Mouse (Mus musculus): ENCODE measurements around the gene Sh2b1. TPM values are rescaled to one million over a fixed set of nuclear protein-coding genes. Genes with fewer than 3 reads are reported as not detected.
A peak's percentile ranks its signal among the peaks of the same experiment; 100 is the strongest.

Sh2b1 gene
- polyA plus RNA-seq, 1 experiment: 60.5 TPM

- no peak for DNase-seq (ENCODE audit: extremely low spot score in 1 of 2, low spot score in 1 of 2)
Measured at GRCm38 (mm10) chr7:126481699-126482098, 6.5 kb upstream of the Sh2b1 start.

DNA sequence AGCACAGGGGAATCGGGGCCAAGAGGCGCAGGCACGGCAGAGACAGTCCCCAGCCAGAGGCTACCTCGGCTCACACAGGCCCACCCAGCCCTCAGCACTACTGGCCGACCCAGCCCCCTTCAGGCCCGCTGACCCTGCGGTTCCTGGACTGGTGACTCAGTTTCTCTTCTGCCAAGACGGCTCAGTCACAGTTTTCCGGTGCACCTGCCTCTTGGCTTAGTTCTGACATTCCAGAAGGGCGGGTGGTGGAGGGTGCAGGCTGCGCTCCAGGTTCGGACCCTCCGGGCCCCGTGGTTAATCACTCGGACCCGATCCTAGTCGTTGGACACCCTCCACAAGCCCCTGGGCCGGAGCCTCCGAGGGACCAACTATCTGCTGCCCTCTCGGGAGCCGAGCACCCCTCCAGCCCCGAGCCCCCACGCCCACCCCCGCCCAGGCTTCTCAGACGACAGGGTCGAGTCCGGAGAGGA lies 703 bp downstream of the Sh2b1 start:
- DNase-seq (ENCODE audit: extremely low spot score in 1 of 2, low spot score in 1 of 2): no peak

DNA sequence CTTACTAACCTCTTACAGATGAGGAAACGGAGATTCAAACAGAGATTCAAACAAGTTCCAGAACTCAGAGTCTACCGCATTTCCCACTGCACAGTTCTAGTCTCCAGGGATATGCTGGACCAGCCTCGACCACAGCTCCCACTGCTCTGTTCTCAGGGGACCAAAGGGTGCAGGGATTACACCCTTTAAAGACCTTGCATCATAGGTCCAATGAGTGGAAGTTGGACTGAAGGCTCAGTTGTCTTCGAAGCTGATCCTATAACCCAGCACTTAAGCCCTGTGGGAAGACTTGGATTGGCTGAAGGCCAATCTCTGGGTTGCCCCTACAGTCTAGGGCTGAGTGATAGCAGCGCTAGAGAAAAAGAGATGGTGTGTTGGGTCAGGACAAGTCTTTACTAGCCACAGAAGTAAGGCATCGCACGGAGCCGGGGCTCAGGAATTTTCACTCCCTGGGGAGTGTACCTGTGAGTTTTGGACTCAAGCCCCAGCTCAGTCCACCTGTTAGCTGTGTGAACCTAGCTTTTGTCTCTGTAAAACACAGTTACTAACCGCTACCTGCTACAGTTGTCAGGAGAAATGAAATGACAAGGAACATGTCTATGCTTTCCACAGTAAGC lies 1.6 kb downstream of the Sh2b1 start:
- DNase-seq (ENCODE audit: extremely low spot score in 1 of 2, low spot score in 1 of 2): no peak

GRCm38 (mm10) chr7:126472713-126473112 lies 2.5 kb downstream of the Sh2b1 start:
- no peak for DNase-seq (ENCODE audit: extremely low spot score in 1 of 2, low spot score in 1 of 2)

GRCm38 (mm10) chr7:126472306-126472705 lies 2.9 kb downstream of the Sh2b1 start:
- DNase-seq (ENCODE audit: extremely low spot score in 1 of 2, low spot score in 1 of 2): no peak

- no peak for DNase-seq (ENCODE audit: extremely low spot score in 1 of 2, low spot score in 1 of 2)
Measured at GRCm38 (mm10) chr7:126471853-126472252, 3.4 kb downstream of the Sh2b1 start.

DNA sequence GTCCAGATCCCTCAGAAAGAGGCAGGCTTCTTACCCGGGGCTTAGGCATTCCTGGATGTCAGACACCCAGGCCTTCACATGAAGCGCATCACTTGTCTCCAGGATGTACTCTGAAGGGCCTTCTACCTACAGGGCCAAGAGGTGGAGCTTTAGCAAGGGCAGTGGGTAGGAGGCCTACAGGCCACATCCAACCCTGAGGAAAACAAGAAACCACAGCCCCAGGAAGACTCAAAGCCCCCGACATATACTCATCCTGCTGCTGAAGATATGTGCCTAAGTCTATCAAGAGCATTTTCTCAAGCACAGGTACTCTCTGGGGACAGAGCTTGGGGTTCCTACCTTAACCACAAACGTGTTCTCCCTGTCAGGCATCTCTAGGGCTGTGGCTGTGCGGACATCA lies 3.9 kb downstream of the Sh2b1 start:
- no peak for DNase-seq (ENCODE audit: extremely low spot score in 1 of 2, low spot score in 1 of 2)

- DNase-seq (ENCODE audit: extremely low spot score in 1 of 2, low spot score in 1 of 2): no peak
Measured at GRCm38 (mm10) chr7:126470077-126470476, 5.1 kb downstream of the Sh2b1 start.

- no peak for DNase-seq (ENCODE audit: extremely low spot score in 1 of 2, low spot score in 1 of 2)
Measured at GRCm38 (mm10) chr7:126467834-126468627, 7.2 kb downstream of the Sh2b1 start.

- peak in 1 of 2 experiments; percentile 33 for DNase-seq (ENCODE audit: extremely low spot score in 1 of 2, low spot score in 1 of 2)
Measured at GRCm38 (mm10) chr7:126467271-126467670, 8.0 kb downstream of the Sh2b1 start.

DNA sequence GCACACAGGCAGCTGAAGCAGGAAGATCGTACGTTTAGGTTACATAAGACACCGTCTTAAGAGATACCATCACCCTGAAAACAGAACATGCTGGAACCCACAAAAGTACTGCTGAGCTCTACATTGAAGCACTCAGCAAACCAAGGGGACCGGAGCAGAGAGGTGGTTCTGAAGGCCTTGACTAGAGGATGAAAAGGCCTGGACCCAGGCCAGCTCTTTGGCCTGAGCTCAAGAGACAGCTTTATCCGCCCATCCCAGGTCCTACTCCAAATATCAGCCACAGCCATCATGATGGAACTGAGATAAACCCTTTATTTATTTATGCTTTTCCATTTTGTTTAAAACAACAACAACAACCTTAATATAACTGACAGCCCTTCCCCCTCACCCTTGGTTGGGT lies 8.5 kb downstream of the Sh2b1 start:
- no peak for DNase-seq (ENCODE audit: extremely low spot score in 1 of 2, low spot score in 1 of 2)

DNA sequence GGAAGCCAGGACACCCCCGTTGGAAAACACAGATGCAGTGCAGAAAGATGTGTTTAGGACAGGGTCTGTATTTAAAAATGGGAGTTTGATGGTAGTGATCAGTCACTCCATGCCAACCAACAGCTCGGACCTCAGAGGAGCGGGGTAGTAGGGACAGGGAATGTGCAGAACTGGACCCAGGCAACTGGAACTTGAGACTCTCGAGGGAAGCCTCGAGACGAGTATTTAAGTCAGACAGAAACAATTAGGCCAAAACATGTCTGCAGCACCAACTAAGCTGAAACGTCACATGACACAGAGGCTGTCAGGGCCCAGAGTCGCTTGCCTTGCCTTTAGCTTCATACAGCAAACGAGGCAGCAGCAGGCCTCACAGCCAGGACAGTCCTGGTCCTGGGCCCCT lies 9.1 kb downstream of the Sh2b1 start:
- DNase-seq (ENCODE audit: extremely low spot score in 1 of 2, low spot score in 1 of 2): no peak

- DNase-seq (ENCODE audit: extremely low spot score in 1 of 2, low spot score in 1 of 2): no peak
Measured at GRCm38 (mm10) chr7:126465246-126466030, 9.8 kb downstream of the Sh2b1 start.

GRCm38 (mm10) chr7:126464836-126465235 lies 10.4 kb downstream of the Sh2b1 start:
- DNase-seq (ENCODE audit: extremely low spot score in 1 of 2, low spot score in 1 of 2): no peak

GRCm38 (mm10) chr7:126464121-126464520 lies 11.1 kb downstream of the Sh2b1 start:
- DNase-seq (ENCODE audit: extremely low spot score in 1 of 2, low spot score in 1 of 2): no peak

GRCm38 (mm10) chr7:126463547-126463946 lies 11.7 kb downstream of the Sh2b1 start:
- DNase-seq (ENCODE audit: extremely low spot score in 1 of 2, low spot score in 1 of 2): no peak

DNA sequence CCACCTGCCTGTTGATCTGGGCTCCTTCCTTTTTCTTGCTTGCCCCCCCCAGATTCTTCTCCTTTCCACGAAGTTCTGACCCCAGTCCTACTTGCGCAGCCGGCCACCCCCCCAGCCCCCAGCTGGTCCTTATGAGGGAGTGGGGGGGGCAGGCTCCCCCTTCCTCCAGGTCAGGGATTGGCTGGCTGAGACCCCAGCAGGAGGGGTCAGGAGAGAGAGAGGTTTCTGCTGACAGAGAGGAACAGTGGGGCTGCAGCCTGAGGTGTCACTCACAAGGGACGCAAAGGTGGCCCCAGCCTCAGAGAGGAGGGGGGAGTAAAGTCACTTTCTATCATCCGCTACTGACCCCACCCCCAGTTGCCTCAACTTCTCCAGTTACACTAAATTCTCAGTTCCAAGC lies 12.2 kb downstream of the Sh2b1 start, which contains the start of gene Atp2a1:
Gene Atp2a1, minus strand, starts transcription at position 105 of the 400 bp plus-strand sequence.
- DNase-seq (ENCODE audit: extremely low spot score in 1 of 2, low spot score in 1 of 2): no peak

- no peak for DNase-seq (ENCODE audit: extremely low spot score in 1 of 2, low spot score in 1 of 2)
Measured at GRCm38 (mm10) chr7:126461626-126462025, 13.6 kb downstream of the Sh2b1 start.

- DNase-seq (ENCODE audit: extremely low spot score in 1 of 2, low spot score in 1 of 2): no peak
Measured at GRCm38 (mm10) chr7:126460623-126461399, 14.4 kb downstream of the Sh2b1 start.

- no peak for DNase-seq (ENCODE audit: extremely low spot score in 1 of 2, low spot score in 1 of 2)
Measured at GRCm38 (mm10) chr7:126458844-126459618, 16.2 kb downstream of the Sh2b1 start.

All from frontal cortex, adult 2 months (tissue).